Mouse (Mus musculus) kidney, postnatal 36 days (tissue): ENCODE data around the gene Creld1.

Source experiments
- DNase-seq, 2 experiments: peaks; one replicate each; pipeline ENCODE4 v3.0.0; 2021 to 2022; ENCODE audit warnings: mixed read lengths in 2 of 2

Creld1 gene

GRCm38 (mm10) chr6:113483100-113483615, at the start of gene Creld1:
Gene Creld1, plus strand, starts transcription at chr6:113483297.
- DNase-seq: peak; percentile 98

GRCm38 (mm10) chr6:113433661-113434060, 49.4 kb upstream of the Creld1 start:
- no peak for DNase-seq

- no peak for DNase-seq
Measured at GRCm38 (mm10) chr6:113434691-113435090, 48.4 kb upstream of the Creld1 start.

GRCm38 (mm10) chr6:113435664-113436205, 47.4 kb upstream of the Creld1 start, which contains the start of gene Cidec:
Gene Cidec, minus strand, starts transcription at chr6:113435760.
- no peak for DNase-seq

GRCm38 (mm10) chr6:113437135-113437534, 46.0 kb upstream of the Creld1 start:
- DNase-seq: no peak

- DNase-seq: peak in 1 of 2 experiments; percentile 41
Measured at GRCm38 (mm10) chr6:113438721-113439430, 44.2 kb upstream of the Creld1 start.

GRCm38 (mm10) chr6:113440686-113441085, 42.4 kb upstream of the Creld1 start:
- DNase-seq: no peak

- peak; percentile 76 to 90 for DNase-seq
Measured at GRCm38 (mm10) chr6:113441147-113441680, 41.9 kb upstream of the Creld1 start.

- no peak for DNase-seq
Measured at GRCm38 (mm10) chr6:113442087-113442441, 41.0 kb upstream of the Creld1 start.

GRCm38 (mm10) chr6:113442442-113443090, 40.5 kb upstream of the Creld1 start, which contains the start of gene Jagn1:
Gene Jagn1, plus strand, starts transcription at chr6:113442569.
- peak; percentile 93 to 94 for DNase-seq

GRCm38 (mm10) chr6:113443091-113443490, 40.0 kb upstream of the Creld1 start:
- peak in 1 of 2 experiments; percentile 26 for DNase-seq

GRCm38 (mm10) chr6:113444207-113444965, 38.7 kb upstream of the Creld1 start:
- DNase-seq: peak in 1 of 2 experiments; percentile 57

GRCm38 (mm10) chr6:113447639-113448038, 35.5 kb upstream of the Creld1 start:
- DNase-seq: no peak

- DNase-seq: peak in 1 of 2 experiments; percentile 49
Measured at GRCm38 (mm10) chr6:113451839-113452238, 31.3 kb upstream of the Creld1 start.

- DNase-seq: no peak
Measured at GRCm38 (mm10) chr6:113455007-113455406, 28.1 kb upstream of the Creld1 start.

- no peak for DNase-seq
Measured at GRCm38 (mm10) chr6:113457952-113458534, 25.1 kb upstream of the Creld1 start, which contains the start of gene Il17re. Gene Il17re, plus strand, starts transcription at chr6:113458484.

GRCm38 (mm10) chr6:113458635-113459034, 24.5 kb upstream of the Creld1 start:
- peak; percentile 51 to 60 for DNase-seq

GRCm38 (mm10) chr6:113464040-113464439, 19.1 kb upstream of the Creld1 start:
- DNase-seq: no peak

- DNase-seq: peak in 1 of 2 experiments; percentile 30
Measured at GRCm38 (mm10) chr6:113465602-113466001, 17.5 kb upstream of the Creld1 start.

- DNase-seq: no peak
Measured at GRCm38 (mm10) chr6:113468512-113468911, 14.6 kb upstream of the Creld1 start.

GRCm38 (mm10) chr6:113469021-113469420, 14.1 kb upstream of the Creld1 start:
- peak; percentile 82 to 85 for DNase-seq

- DNase-seq: peak; percentile 77 to 93
Measured at GRCm38 (mm10) chr6:113469432-113469831, 13.7 kb upstream of the Creld1 start.
